Mouse (Mus musculus) stomach, embryonic 14.5 days (tissue): ENCODE measurements around the gene Hist1h2bp. TPM values are rescaled to one million over a fixed set of nuclear protein-coding genes. Genes with fewer than 3 reads are reported as not detected.
"Not testable (repeated sequence)": the region's sequence is repeated elsewhere in the genome, so short reads cannot be mapped to it uniquely, and the experiment has no call there.

Source experiments
- ATAC-seq: fragments of 200-750 bp; cut with Nextera tagmentation; 2 replicates; pipeline ENCODE4 v1.8.0; 2017; ENCODE audit warnings: low read depth, moderate TSS enrichment; ENCODE audit not compliant: insufficient number of reproducible peaks, insufficient read depth, low FRiP score
- H3K27ac ChIP-seq: fragments of 300-500 bp; sonication (generic); 2 replicates; pipeline ENCODE4 v1.5.1; 2014; ENCODE audit warnings: mild to moderate bottlenecking, low read length, moderate library complexity, mixed read lengths
- H3K27me3 ChIP-seq: fragments of 300-500 bp; sonication (generic); 2 replicates; pipeline ENCODE4 v1.6.1; 2014; ENCODE audit warnings: low read length, control low read depth, mixed read lengths; ENCODE audit not compliant: control insufficient read depth, insufficient read depth
- H3K36me3 ChIP-seq: fragments of 300-500 bp; sonication (generic); 2 replicates; pipeline ENCODE4 v1.6.1; 2014; ENCODE audit warnings: mild to moderate bottlenecking, control low read depth, low read length, moderate library complexity, mixed read lengths; ENCODE audit not compliant: control insufficient read depth, insufficient read depth
- H3K4me1 ChIP-seq: fragments of 300-500 bp; sonication (generic); 2 replicates; pipeline ENCODE4 v1.6.1; 2014; ENCODE audit warnings: low read length, control low read depth, mixed read lengths; ENCODE audit not compliant: control insufficient read depth, insufficient read depth
- H3K4me2 ChIP-seq: fragments of 300-500 bp; sonication (generic); replicated peaks from 2 replicates; pipeline ENCODE4 v1.6.1; 2014; ENCODE audit warnings: low read depth, low read length, control low read depth
- H3K4me3 ChIP-seq: fragments of 300-500 bp; sonication (generic); 2 replicates; pipeline ENCODE4 v1.5.1; 2014; ENCODE audit warnings: low read depth, low read length, control low read depth
- H3K9ac ChIP-seq: fragments of 300-500 bp; sonication (generic); replicated peaks from 2 replicates; pipeline ENCODE4 v1.6.1; 2014; ENCODE audit warnings: low read depth, mild to moderate bottlenecking, control low read depth, low read length, moderate library complexity, mixed read lengths
- H3K9me3 ChIP-seq: fragments of 300-500 bp; sonication (generic); 2 replicates; pipeline ENCODE4 v1.6.1; 2016; ENCODE audit warnings: low read depth, low read length, control low read depth; ENCODE audit not compliant: control insufficient read depth
- WGBS: fragments of 180-500 bp; shearing (Covaris S2); extraction: QIAGEN DNeasy Blood & Tissue Kit; methylation state at CpG from one replicate; pipeline ENCODE4 v1.1.7; 2014; 5-methylcytosine and 5-hydroxymethylcytosine counted together
- polyA plus RNA-seq: library from polyadenylated mRNA; unstranded; fragments of >200 nt; fragmentation: Nextera tagmentation; extraction: Ambion mirVana; gene quantifications from 2 replicates; pipeline ENCODE4 v1.2.1, GENCODE M21; 2014

The Hist1h2bp gene
- polyA plus RNA-seq, 1 experiment from 2014 or later = 1.4 TPM

DNA sequence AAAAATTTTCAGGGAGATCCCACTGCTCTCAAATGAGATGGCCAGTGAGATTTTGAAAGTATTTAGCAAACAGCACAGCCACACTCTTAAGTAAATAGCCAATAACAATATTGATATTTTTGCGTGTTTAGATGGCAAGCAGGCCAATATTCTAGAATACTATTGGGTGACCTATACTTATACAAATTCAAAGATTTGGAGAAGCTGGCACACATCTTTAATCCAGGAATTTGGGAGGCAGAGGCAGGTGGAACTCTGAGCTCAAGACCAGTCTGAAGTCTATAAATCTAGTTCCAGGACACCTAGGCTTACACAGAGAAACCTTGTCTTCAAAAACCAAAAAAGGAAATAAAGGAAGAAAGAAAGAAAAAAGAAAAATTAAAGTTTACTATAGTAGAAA lies 5.6 kb upstream of the Hist1h2bp start:
- Histone ChIP-seq H3K27me3 (no peaks in the 10 kb centered on the region), H3K9me3 (no peaks in the 10 kb centered on the region), H3K27ac (peak overlapping the region; percentile 59; the same call in 1 of the 2 replicates), H3K4me3 (no peak overlapping the region), H3K4me2 (no peak overlapping the region), H3K4me1 (peaks cover 15% of the 10 kb centered on the region; the same call in 1 of the 2 replicates), H3K36me3 (no peaks in the 10 kb centered on the region), H3K9ac (no peak overlapping the region)
- WGBS = 89% methylated on average over 1 of the region's 1 CpGs
- no peak for ATAC-seq

GRCm38 (mm10) chr13:21782361-21783254 lies 4.7 kb upstream of the Hist1h2bp start:
- not testable (repeated sequence) for H3K9me3 ChIP-seq, H3K36me3 ChIP-seq, H3K27me3 ChIP-seq, ATAC-seq
- Histone ChIP-seq H3K4me2 (peak overlapping the region; percentile 81), H3K4me3 (peak overlapping the region; percentile 36), H3K4me1 (peaks cover 15% of the 10 kb centered on the region; the same call in 1 of the 2 replicates), H3K27ac (peak overlapping the region; percentile 93), H3K9ac (peak overlapping the region; percentile 58)
- WGBS = under 1% methylated on average over 14 of the region's 35 CpGs

GRCm38 (mm10) chr13:21783255-21783617 lies 4.0 kb upstream of the Hist1h2bp start, which contains the start of gene Hist1h3i:
Gene Hist1h3i, minus strand, starts transcription at chr13:21783370.
- ATAC-seq = peak; percentile 71

GRCm38 (mm10) chr13:21783734-21784161 lies 3.5 kb upstream of the Hist1h2bp start:
- H3K4me1 ChIP-seq = peaks cover 20% of the 10 kb centered on the region; the same call in 1 of the 2 replicates
- peak overlapping the region; percentile 93 for H3K27ac ChIP-seq
- H3K4me2 ChIP-seq = peak overlapping the region; percentile 43
- H3K9me3 ChIP-seq = no peaks in the 10 kb centered on the region
- 1% methylated on average over 9 of the region's 9 CpGs for WGBS
- ATAC-seq = no peak
- no peaks in the 10 kb centered on the region for H3K27me3 ChIP-seq
- peak overlapping the region; percentile 36 for H3K4me3 ChIP-seq
- H3K36me3 ChIP-seq = no peaks in the 10 kb centered on the region
- peak overlapping the region; percentile 25 for H3K9ac ChIP-seq

More at GRCm38 (mm10) chr13:21783255-21783617, 4.0 kb upstream of the Hist1h2bp start, which contains the start of gene Hist1h3i:
- H3K4me3 ChIP-seq = peak within 1 kb of the TSS; percentile 36
- WGBS = 0% methylated on average over 13 of the region's 20 CpGs
- H3K36me3 ChIP-seq = no peaks in the 10 kb centered on the region
- H3K9ac ChIP-seq = peak within 1 kb of the TSS; percentile 58
- H3K4me1 ChIP-seq = peaks cover 18% of the 10 kb centered on the region; the same call in 1 of the 2 replicates
- H3K27me3 ChIP-seq = no peaks in the 10 kb centered on the region
- H3K4me2 ChIP-seq = peak within 1 kb of the TSS; percentile 81
- H3K9me3 ChIP-seq = no peaks in the 10 kb centered on the region
- peak within 1 kb of the TSS; percentile 93 for H3K27ac ChIP-seq

- Histone ChIP-seq H3K27me3 (no peaks in the 10 kb centered on the region), H3K4me3 (peak overlapping the region; percentile 36), H3K36me3 (no peaks in the 10 kb centered on the region), H3K9ac (peak overlapping the region; percentile 25), H3K4me2 (peak overlapping the region; percentile 43), H3K4me1 (peaks cover 20% of the 10 kb centered on the region; the same call in 1 of the 2 replicates), H3K27ac (peak overlapping the region; percentile 93), H3K9me3 (no peaks in the 10 kb centered on the region)
- no peak for ATAC-seq
- WGBS = 22% methylated on average over 6 of the region's 6 CpGs
These were observed 3.0 kb upstream of the Hist1h2bp start for GRCm38 (mm10) chr13:21784311-21784710.

DNA sequence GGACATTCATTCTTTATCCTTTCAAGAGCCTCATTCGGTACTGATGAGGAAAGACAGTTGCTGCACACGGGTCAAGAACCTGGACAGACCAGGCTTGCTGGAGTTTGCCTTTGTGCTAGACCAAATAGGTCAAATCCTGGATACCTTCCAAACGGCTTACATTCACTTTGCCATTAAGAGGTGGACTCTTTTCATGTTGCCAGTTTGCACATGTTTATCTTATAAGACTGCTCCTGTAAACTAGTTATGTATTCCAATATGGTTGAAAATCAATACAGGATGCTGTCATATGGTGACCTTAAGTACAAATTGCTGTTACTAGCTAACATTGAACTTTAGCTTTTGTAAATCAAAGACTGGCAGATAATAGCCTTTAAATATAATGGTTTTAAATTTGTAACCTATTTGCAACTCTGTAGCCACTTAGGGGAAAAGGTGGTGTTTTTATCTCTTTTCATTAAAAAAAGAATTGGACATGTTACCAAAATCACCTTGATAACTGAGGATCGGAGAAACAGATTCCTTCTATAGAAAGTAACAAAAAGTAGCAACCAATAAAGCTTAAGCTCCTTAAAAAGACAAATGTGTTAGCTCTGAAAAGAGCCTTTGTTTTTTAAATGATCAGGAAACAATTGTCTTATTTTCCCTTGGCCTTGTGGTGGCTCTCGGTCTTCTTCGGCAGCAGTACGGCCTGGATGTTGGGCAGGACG lies 917 bp upstream of the Hist1h2bp start:
- Histone ChIP-seq H3K4me1 (peaks cover 24% of the 10 kb centered on the region; the same call in 1 of the 2 replicates), H3K9ac (peak overlapping the region; percentile 34; the same call in 1 of the 2 replicates), H3K27me3 (no peaks in the 10 kb centered on the region), H3K27ac (peak overlapping the region; percentile 82), H3K9me3 (no peaks in the 10 kb centered on the region), H3K4me2 (peak overlapping the region; percentile 46), H3K4me3 (peak overlapping the region; percentile 29), H3K36me3 (no peaks in the 10 kb centered on the region)
- ATAC-seq = no peak
- 3% methylated on average over 8 of the region's 8 CpGs for WGBS

GRCm38 (mm10) chr13:21787760-21788593 lies 716 bp downstream of the Hist1h2bp start:
- no peak for ATAC-seq
- H3K9ac ChIP-seq = peak overlapping the region; percentile 33
- H3K36me3 ChIP-seq = no peaks in the 10 kb centered on the region
- peak overlapping the region; percentile 79 for H3K27ac ChIP-seq
- H3K4me1 ChIP-seq = peaks cover 24% of the 10 kb centered on the region; the same call in 1 of the 2 replicates
- no peaks in the 10 kb centered on the region for H3K27me3 ChIP-seq
- WGBS = 25% methylated on average over 13 of the region's 21 CpGs
- H3K4me2 ChIP-seq = peak overlapping the region; percentile 40
- H3K9me3 ChIP-seq = no peaks in the 10 kb centered on the region
- peak overlapping the region; percentile 29; the same call in 1 of the 2 replicates for H3K4me3 ChIP-seq
